In genomic region chr5:104374308-104374660, GRCm38 (mm10) we compare ENCODE assay signal across 9 mouse cellular contexts. TPM values are rescaled to one million over a fixed set of nuclear protein-coding genes. Genes with fewer than 3 reads are reported as not detected.
DNase-seq lines count a peak whose midpoint lies in the region; ATAC-seq and TF ChIP-seq lines count a peak whose summit lies in the region.
"Had no signal": no experiment of that assay in that cellular context is flagged by ENCODE, and none has a peak within 500 bp of the region (broad histone marks: within the 10 kb centered on the region; RNA-seq: fewer than 3 reads in every experiment).

No protein-coding gene starts in this region.

- no peak overlapping the region for H3K9ac ChIP-seq in forebrain, postnatal 0 days

- no peaks in the 10 kb centered on the region for H3K79me2 ChIP-seq in myocyte (ENCODE audit: control insufficient read depth, insufficient read depth)

- no peak overlapping the region for H3K4me3 ChIP-seq in myocyte
- H3K4me3 ChIP-seq in forebrain, postnatal 0 days (ENCODE audit: low read depth, low read length), result no peak overlapping the region

- no peak for ATAC-seq in forebrain, postnatal 0 days
- ATAC-seq in megakaryocyte-erythroid progenitor cell, adult 5-6 weeks (replicated peaks; ENCODE audit: low FRiP score, low TSS enrichment, poor library complexity, severe bottlenecking), result no peak

- peak overlapping the region; percentile 68 for H3K4me2 ChIP-seq in myocyte (ENCODE audit: low read depth)
- H3K4me2 ChIP-seq in forebrain, postnatal 0 days (ENCODE audit: low read depth), result no peak overlapping the region

- no peaks in the 10 kb centered on the region for H3K9me3 ChIP-seq in forebrain, postnatal 0 days (ENCODE audit: low read length)

- no peak overlapping the region for H3K27ac ChIP-seq in forebrain, postnatal 0 days (ENCODE audit: low read depth, low read length)

- H3K27me3 ChIP-seq in myocyte (ENCODE audit: control insufficient read depth, insufficient read depth, insufficient read length), result no peaks in the 10 kb centered on the region
- no peaks in the 10 kb centered on the region for H3K27me3 ChIP-seq in forebrain, postnatal 0 days (ENCODE audit: insufficient read depth, low read length)

- TF ChIP-seq CTCF in forebrain, postnatal 0 days (IDR thresholded peaks at IDR 0.05; ENCODE audit: low read depth), result no peak

- no peak overlapping the region for H3ac ChIP-seq in myocyte (ENCODE audit: control insufficient read depth, insufficient read length)

- no peaks in the 10 kb centered on the region for H3K36me3 ChIP-seq in myocyte (ENCODE audit: control insufficient read depth, insufficient read depth)
- no peaks in the 10 kb centered on the region for H3K36me3 ChIP-seq in forebrain, postnatal 0 days (ENCODE audit: insufficient read depth)

- no peaks in the 10 kb centered on the region for H3K4me1 ChIP-seq in forebrain, postnatal 0 days (ENCODE audit: insufficient read depth)

- intact Hi-C loops in gastrocnemius, postnatal 36 days (cut with DNase I), result no loop called here

- TF ChIP-seq POLR2A in myocyte (IDR thresholded peaks at IDR 0.05; ENCODE audit: insufficient read length, low read depth), result peak; percentile 25

- 76% methylated on average over 6 of the region's 6 CpGs for WGBS in forebrain, postnatal 0 days

- peak; percentile 82 for DNase-seq in 3134 (ENCODE audit: extremely low read depth, insufficient read length, low spot score)
- peak; percentile 90 for DNase-seq in adipocyte (ENCODE audit: low spot score)
- DNase-seq in gastrocnemius, postnatal 36 days, result peak; percentile 11 to 15
- DNase-seq in kidney, postnatal 25 days, result peak; percentile 85 to 86
- DNase-seq in forebrain, postnatal 0 days, result no peak
- no peak for DNase-seq in thymus, postnatal 25 days

TF ChIP-seq in myocyte, 11 proteins besides CTCF, POLR2A, EP300 and RAD21:
- TF ChIP-seq CEBPB (IDR thresholded peaks at IDR 0.05; ENCODE audit: insufficient read depth, poor library complexity, severe bottlenecking), result peak; percentile 76
- TF ChIP-seq MAX (IDR thresholded peaks at IDR 0.05; ENCODE audit: low read depth), result no peak
- no peak for TF ChIP-seq E2F4 (IDR thresholded peaks at IDR 0.05; ENCODE audit: insufficient read depth)
- TF ChIP-seq MYOD1 (IDR thresholded peaks at IDR 0.05; ENCODE audit: control insufficient read depth in 1 of 3, insufficient read length in 2 of 3, low read depth in 2 of 3), result peak in 1 of 3 experiments; percentile 6
- no peak for TF ChIP-seq MYOG (IDR thresholded peaks at IDR 0.05; ENCODE audit: control insufficient read depth in 1 of 3, insufficient read depth in 1 of 3, insufficient read length in 2 of 3, low read depth in 2 of 3)
- no peak for TF ChIP-seq TCF12 (IDR thresholded peaks at IDR 0.05; ENCODE audit: insufficient read depth, poor library complexity, severe bottlenecking)
- TF ChIP-seq USF1 (IDR thresholded peaks at IDR 0.05; ENCODE audit: low read depth), result peak; percentile 26
- no peak for TF ChIP-seq REST (IDR thresholded peaks at IDR 0.05; ENCODE audit: insufficient read depth, insufficient read length)
- no peak for TF ChIP-seq SRF (IDR thresholded peaks at IDR 0.05; ENCODE audit: control insufficient read depth, insufficient read length, low read depth)
- TF ChIP-seq POLR2AphosphoS2 (IDR thresholded peaks at IDR 0.05; ENCODE audit: insufficient read length, low read depth), result no peak
- TF ChIP-seq TCF3 (IDR thresholded peaks at IDR 0.05; ENCODE audit: insufficient read length, low read depth), result no peak
TF ChIP-seq in myocyte: peak in this region for 3.

RNA-seq across cellular contexts. Expression of gene Mepe, which starts 49.2 kb away (rescaled TPM):
- total RNA-seq in gastrocnemius, postnatal 36 days (2021), result not detected
- polyA plus RNA-seq in myocyte (2012; fragmentation: generic; extraction: Trizol), result not detected
- 0.14 TPM in 1 of 2 replicates, not detected in the other for total RNA-seq in forebrain, postnatal 0 days (2014; rRNA removed)
- polyA plus RNA-seq in forebrain, postnatal 0 days (2015; fragmentation: Nextera tagmentation; extraction: Ambion mirVana), result not detected in 2 replicates
- total RNA-seq in megakaryocyte-erythroid progenitor cell, adult 5-6 weeks (2014; fragmentation: Nextera tagmentation), result not detected in 2 replicates
- not detected in 2 replicates for total RNA-seq in megakaryocyte-erythroid progenitor cell, adult 5-6 weeks (2017)
- polyA plus RNA-seq: intestine, embryonic 14.5 days had no signal

Comparison
In these comparisons a context has a peak if more than half of its experiments do, and no peak if none do; other contexts are left out.
1. DNase-seq: peak in 3134 (single experiment), adipocyte (single experiment), gastrocnemius, postnatal 36 days (2 of 2) and kidney, postnatal 25 days (2 of 2); none in forebrain, postnatal 0 days (single experiment) and thymus, postnatal 25 days (single experiment).